Mouse (Mus musculus) c-Kit-positive CD71-negative TER-119-negative erythroid progenitor cells, embryonic 14.5 days (primary cell): ENCODE results near the gene Gm28047.
A peak's percentile ranks its signal among the peaks of the same experiment; 100 is the strongest.

ENCODE experiments used
- DNase-seq: peaks from one replicate; pipeline ENCODE4 v3.0.0-alpha.2; 2013; ENCODE audit warnings: low read depth

Gm28047 gene

GRCm38 (mm10) chr15:102515791-102516190 lies 109.1 kb downstream of the Gm28047 start:
- no peak for DNase-seq

GRCm38 (mm10) chr15:102515261-102515660 lies 109.6 kb downstream of the Gm28047 start:
- no peak for DNase-seq

- DNase-seq, result no peak
Observed at GRCm38 (mm10) chr15:102513004-102513403, 111.9 kb downstream of the Gm28047 start.

DNA sequence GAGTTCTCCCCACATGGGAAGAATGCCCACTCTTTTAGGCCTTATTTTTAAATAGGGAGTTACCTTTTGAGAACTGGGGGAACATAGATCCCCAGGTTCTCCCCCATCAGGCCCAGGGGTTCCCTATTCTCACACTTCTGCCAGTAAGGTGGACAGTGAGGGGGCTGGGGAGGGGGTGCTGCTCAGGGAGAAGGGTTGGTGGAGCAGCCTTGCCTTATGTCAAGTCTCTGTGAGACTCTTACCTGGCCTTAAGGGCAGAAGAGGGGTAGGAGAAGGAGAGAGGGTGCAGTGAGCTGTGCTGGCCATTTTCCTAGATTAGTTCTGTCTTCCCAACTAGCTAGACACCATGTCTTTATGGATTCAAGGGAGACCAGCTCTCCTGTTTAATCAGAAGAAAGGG lies 112.4 kb downstream of the Gm28047 start:
- DNase-seq, result no peak

DNA sequence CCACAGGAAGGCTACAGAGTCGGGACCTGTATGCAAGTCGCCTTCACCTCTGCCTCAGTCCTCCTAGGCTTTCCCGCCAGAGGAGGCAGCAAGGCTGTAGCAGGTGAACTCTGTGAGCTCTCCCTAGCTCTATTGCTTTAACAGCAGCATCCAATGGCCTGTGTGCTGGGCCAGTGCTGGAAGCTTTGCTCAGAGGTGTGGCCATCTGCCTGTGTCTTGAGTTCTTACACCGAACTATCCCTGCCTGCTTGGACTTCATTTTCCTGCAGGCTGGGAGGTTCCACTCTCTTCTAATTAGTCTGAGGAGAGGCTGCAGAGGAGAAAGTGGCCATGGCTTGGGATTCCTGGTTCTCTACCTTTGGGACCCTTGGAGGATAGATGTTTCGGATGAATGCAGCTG lies 112.9 kb downstream of the Gm28047 start:
- no peak for DNase-seq

GRCm38 (mm10) chr15:102511285-102511833 lies 113.5 kb downstream of the Gm28047 start:
- DNase-seq, result no peak

GRCm38 (mm10) chr15:102510590-102511284 lies 114.1 kb downstream of the Gm28047 start:
- peak; percentile 73 for DNase-seq

DNA sequence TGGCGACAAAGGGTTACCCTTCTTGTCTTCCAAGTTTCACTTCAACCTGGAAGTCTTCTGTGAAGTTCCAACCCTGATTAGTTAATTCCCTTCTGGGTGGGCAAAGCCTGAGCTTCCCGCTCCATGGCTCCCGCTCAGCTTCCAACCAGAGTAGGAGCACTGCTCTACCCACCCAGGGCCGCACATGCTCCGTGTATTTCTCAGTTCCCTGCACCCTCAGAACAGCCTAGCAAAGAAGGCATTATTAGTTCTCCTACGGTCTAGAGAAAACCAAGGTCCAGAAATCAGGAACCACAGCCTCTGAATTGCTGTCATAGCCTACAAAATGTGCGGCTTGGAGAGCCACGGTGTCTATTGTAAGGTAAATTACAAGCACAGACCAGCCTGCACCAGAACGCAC lies 114.8 kb downstream of the Gm28047 start:
- no peak for DNase-seq

- DNase-seq, result no peak
Observed at GRCm38 (mm10) chr15:102508336-102508735, 116.5 kb downstream of the Gm28047 start.

- DNase-seq, result no peak
Observed at GRCm38 (mm10) chr15:102507561-102507960, 117.3 kb downstream of the Gm28047 start.

GRCm38 (mm10) chr15:102506864-102507263 lies 118.0 kb downstream of the Gm28047 start:
- no peak for DNase-seq

DNA sequence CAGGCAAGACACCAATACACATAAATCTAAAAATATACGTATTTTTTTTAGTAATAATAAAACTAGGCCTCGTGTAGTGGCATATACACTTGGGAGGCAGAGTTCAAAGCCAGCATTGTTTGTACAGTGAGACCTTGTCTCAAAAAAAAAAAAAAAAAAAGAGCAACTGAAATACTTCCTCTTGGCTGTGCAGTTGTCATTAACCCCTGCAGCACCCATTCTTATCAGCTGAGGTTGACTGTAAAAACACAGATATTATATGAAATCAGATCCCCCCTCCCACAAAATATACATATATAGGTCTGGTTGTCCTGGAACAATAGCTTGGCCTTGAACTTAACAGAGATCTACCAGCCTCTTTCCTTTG lies 118.4 kb downstream of the Gm28047 start:
- DNase-seq, result no peak

GRCm38 (mm10) chr15:102505770-102506463 lies 119.0 kb downstream of the Gm28047 start:
- DNase-seq, result no peak

DNA sequence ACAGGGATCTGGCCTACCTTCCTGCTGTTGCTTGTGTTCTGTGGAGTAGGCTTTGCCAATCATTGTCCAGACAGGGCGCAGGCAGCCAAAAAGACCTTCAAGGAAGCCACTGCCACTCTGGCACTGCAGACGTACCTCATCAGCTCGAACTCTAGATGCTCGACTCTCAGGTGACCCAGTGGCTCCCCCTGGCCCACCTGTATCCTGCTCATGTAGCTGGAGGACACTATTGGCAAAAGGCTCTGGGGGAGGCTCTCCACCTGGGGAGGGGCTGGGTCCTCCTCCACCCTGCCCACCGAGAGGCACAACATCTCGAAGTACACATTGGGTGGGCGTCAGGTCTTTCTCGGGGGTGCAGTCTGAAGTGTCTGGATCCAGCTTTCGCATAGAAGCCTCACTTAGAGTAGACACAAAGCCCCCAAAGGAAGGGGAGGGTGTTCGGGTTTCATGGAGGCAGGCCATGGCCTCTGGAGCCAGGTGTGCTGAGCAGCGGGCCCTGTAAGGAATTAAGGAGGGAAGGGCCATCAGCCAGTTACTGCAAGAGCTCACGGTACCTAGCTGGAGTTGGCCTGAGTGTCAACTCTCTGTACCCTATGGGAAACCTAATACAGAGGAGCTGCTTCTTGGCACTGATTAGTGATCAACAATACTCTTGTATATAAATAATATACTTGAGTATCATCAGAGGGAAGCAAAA lies 119.6 kb downstream of the Gm28047 start:
- no peak for DNase-seq

GRCm38 (mm10) chr15:102503924-102504782 lies 120.7 kb downstream of the Gm28047 start:
- DNase-seq, result no peak

- DNase-seq, result no peak
Observed at GRCm38 (mm10) chr15:102503447-102503846, 121.4 kb downstream of the Gm28047 start, which contains the start of gene Gm10337. Gene Gm10337, plus strand, starts transcription at chr15:102503722.

- no peak for DNase-seq
Observed at GRCm38 (mm10) chr15:102502254-102502840, 122.5 kb downstream of the Gm28047 start.

GRCm38 (mm10) chr15:102501084-102501814 lies 123.6 kb downstream of the Gm28047 start:
- no peak for DNase-seq

GRCm38 (mm10) chr15:102500479-102500878 lies 124.4 kb downstream of the Gm28047 start:
- no peak for DNase-seq

DNA sequence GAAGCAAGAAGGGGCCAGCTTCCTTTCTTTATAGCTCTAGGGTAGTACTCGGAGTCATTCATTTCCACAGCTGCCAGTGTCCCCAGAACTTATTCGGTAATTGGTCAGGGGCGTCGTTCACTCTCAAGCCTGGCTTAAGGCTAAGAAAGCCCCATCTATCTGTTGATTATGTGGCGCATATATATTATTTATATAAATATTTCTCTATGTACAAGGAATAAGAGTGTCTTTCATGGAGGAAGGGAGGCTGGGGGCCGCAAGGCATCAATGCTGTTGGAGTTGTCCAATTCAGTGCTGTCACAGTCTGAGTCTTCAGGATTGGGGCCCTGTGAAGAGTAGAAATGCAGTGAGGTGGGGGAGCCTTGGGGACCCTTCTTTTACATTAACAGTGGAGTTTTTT lies 125.0 kb downstream of the Gm28047 start:
- DNase-seq, result no peak

DNA sequence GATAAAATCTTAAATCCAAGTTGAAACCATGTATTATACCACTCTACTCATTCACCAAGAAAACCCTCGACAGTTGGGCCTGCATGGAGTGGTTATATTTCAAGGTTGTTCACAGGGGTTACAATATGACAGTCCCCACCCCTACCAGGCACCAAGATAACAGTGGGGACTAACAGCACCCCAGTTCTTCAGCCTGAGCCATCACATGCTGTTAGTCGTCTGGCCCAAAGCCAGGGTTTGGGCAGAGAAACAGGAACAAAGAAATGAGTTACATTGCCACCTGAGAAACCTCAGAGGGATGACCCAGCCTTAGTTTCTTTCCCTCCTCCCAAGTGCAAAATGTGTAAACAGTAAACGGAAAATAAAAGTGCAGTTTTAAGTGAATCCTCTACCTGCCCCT lies 125.5 kb downstream of the Gm28047 start:
- DNase-seq, result no peak
